Mouse (Mus musculus) 3134 (cell line): ENCODE data around the gene Sart3.
A peak's percentile ranks its signal among the peaks of the same experiment; 100 is the strongest.

Experiments used
- DNase-seq: peaks from one replicate; pipeline ENCODE4 v3.0.0-alpha.2; 2011; ENCODE audit warnings: low spot score; ENCODE audit not compliant: insufficient read length; ENCODE audit errors: extremely low read depth

Gene Sart3

GRCm38 (mm10) chr5:113728691-113729090, 43.6 kb downstream of the Sart3 start:
- no peak for DNase-seq

GRCm38 (mm10) chr5:113728011-113728410, 44.3 kb downstream of the Sart3 start:
- DNase-seq: no peak

GRCm38 (mm10) chr5:113727238-113727637, 45.1 kb downstream of the Sart3 start:
- DNase-seq: no peak

GRCm38 (mm10) chr5:113726618-113727017, 45.7 kb downstream of the Sart3 start:
- no peak for DNase-seq

- no peak for DNase-seq
Observed at GRCm38 (mm10) chr5:113725417-113725816, 46.9 kb downstream of the Sart3 start.

- peak; percentile 49 for DNase-seq
Observed at GRCm38 (mm10) chr5:113724446-113724845, 47.9 kb downstream of the Sart3 start, which contains the start of gene 1700069L16Rik. 1700069L16Rik (minus strand) TSS chr5:113724772.

GRCm38 (mm10) chr5:113723567-113724237, 48.6 kb downstream of the Sart3 start:
- no peak for DNase-seq

- no peak for DNase-seq
Observed at GRCm38 (mm10) chr5:113722224-113723013, 49.9 kb downstream of the Sart3 start.

- DNase-seq: no peak
Observed at GRCm38 (mm10) chr5:113719221-113719661, 53.1 kb downstream of the Sart3 start.

GRCm38 (mm10) chr5:113716581-113717388, 55.5 kb downstream of the Sart3 start:
- DNase-seq: no peak

- no peak for DNase-seq
Observed at GRCm38 (mm10) chr5:113712861-113713260, 59.4 kb downstream of the Sart3 start.

- DNase-seq: no peak
Observed at GRCm38 (mm10) chr5:113703803-113704585, 68.3 kb downstream of the Sart3 start.

GRCm38 (mm10) chr5:113700388-113701023, 71.8 kb downstream of the Sart3 start:
- no peak for DNase-seq

GRCm38 (mm10) chr5:113694415-113694814, 77.9 kb downstream of the Sart3 start:
- DNase-seq: no peak

- no peak for DNase-seq
Observed at GRCm38 (mm10) chr5:113694000-113694399, 78.3 kb downstream of the Sart3 start.

GRCm38 (mm10) chr5:113693196-113693755, 79.0 kb downstream of the Sart3 start:
- no peak for DNase-seq
